Mouse (Mus musculus): ENCODE results near the gene Abraxas2. TPM values are rescaled to one million over a fixed set of nuclear protein-coding genes. Genes with fewer than 3 reads are reported as not detected.

Abraxas2 gene
- polyA plus RNA-seq, 1 experiment from 2014 or later: 31.1 TPM

GRCm38 (mm10) chr7:132820692-132821091, 38.3 kb upstream of the Abraxas2 start:
- Histone ChIP-seq H3K4me3 (replicated peaks; ENCODE audit: low read depth, low read length) (no peak overlapping the region), H3K9me3 (replicated peaks; ENCODE audit: low read length) (no peaks in the 10 kb centered on the region), H3K4me1 (replicated peaks; ENCODE audit: insufficient read depth, low read length) (no peaks in the 10 kb centered on the region), H3K4me2 (ENCODE audit: low read length) (no peak overlapping the region), H3K27ac (no peak overlapping the region), H3K36me3 (ENCODE audit: insufficient read depth, low read length) (peaks cover 5% of the 10 kb centered on the region; the same call in 1 of the 2 replicates), H3K27me3 (ENCODE audit: insufficient read depth, low read length) (no peaks in the 10 kb centered on the region), H3K9ac (ENCODE audit: low read depth, low read length) (no peak overlapping the region)
- WGBS: 78% methylated on average over 3 of the region's 3 CpGs
- DNase-seq (ENCODE audit: low spot score) (no peak), ATAC-seq (replicated peaks; ENCODE audit: low FRiP score, low read depth) (no peak)
- no peak for TF ChIP-seq CTCF (IDR thresholded peaks at IDR 0.05; ENCODE audit: low read depth)

- Histone ChIP-seq H3K4me2 (ENCODE audit: low read length) (no peak overlapping the region), H3K27ac (no peak overlapping the region), H3K9me3 (replicated peaks; ENCODE audit: low read length) (no peaks in the 10 kb centered on the region), H3K4me3 (replicated peaks; ENCODE audit: low read depth, low read length) (no peak overlapping the region), H3K9ac (ENCODE audit: low read depth, low read length) (no peak overlapping the region), H3K4me1 (replicated peaks; ENCODE audit: insufficient read depth, low read length) (no peaks in the 10 kb centered on the region), H3K27me3 (ENCODE audit: insufficient read depth, low read length) (no peaks in the 10 kb centered on the region), H3K36me3 (ENCODE audit: insufficient read depth, low read length) (peaks cover 16% of the 10 kb centered on the region)
- no peak for DNase-seq (ENCODE audit: low spot score)
- no peak for ATAC-seq (replicated peaks; ENCODE audit: low FRiP score, low read depth)
- no peak for TF ChIP-seq CTCF (IDR thresholded peaks at IDR 0.05; ENCODE audit: low read depth)
These were observed 35.2 kb upstream of the Abraxas2 start for GRCm38 (mm10) chr7:132823832-132824231.

- Histone ChIP-seq H3K27ac (no peak overlapping the region), H3K4me2 (ENCODE audit: low read length) (no peak overlapping the region), H3K9ac (ENCODE audit: low read depth, low read length) (no peak overlapping the region), H3K4me3 (replicated peaks; ENCODE audit: low read depth, low read length) (no peak overlapping the region), H3K36me3 (ENCODE audit: insufficient read depth, low read length) (peaks cover 16% of the 10 kb centered on the region), H3K27me3 (ENCODE audit: insufficient read depth, low read length) (no peaks in the 10 kb centered on the region), H3K9me3 (replicated peaks; ENCODE audit: low read length) (no peaks in the 10 kb centered on the region), H3K4me1 (replicated peaks; ENCODE audit: insufficient read depth, low read length) (no peaks in the 10 kb centered on the region)
- DNase-seq (ENCODE audit: low spot score) (no peak), ATAC-seq (replicated peaks; ENCODE audit: low FRiP score, low read depth) (no peak)
- 21% methylated on average over 1 of the region's 1 CpGs for WGBS
- TF ChIP-seq CTCF (IDR thresholded peaks at IDR 0.05; ENCODE audit: low read depth): no peak
These were observed 34.5 kb upstream of the Abraxas2 start for GRCm38 (mm10) chr7:132824346-132825022.

GRCm38 (mm10) chr7:132830955-132831354, 28.1 kb upstream of the Abraxas2 start:
- Histone ChIP-seq H3K36me3 (ENCODE audit: insufficient read depth, low read length) (peaks cover 23% of the 10 kb centered on the region), H3K9me3 (replicated peaks; ENCODE audit: low read length) (no peaks in the 10 kb centered on the region), H3K4me2 (ENCODE audit: low read length) (no peak overlapping the region), H3K27ac (0 out of 2 replicates have a peak overlapping the region, but pooled peaks have one; percentile 40), H3K27me3 (ENCODE audit: insufficient read depth, low read length) (no peaks in the 10 kb centered on the region), H3K4me3 (replicated peaks; ENCODE audit: low read depth, low read length) (no peak overlapping the region), H3K4me1 (replicated peaks; ENCODE audit: insufficient read depth, low read length) (no peaks in the 10 kb centered on the region), H3K9ac (ENCODE audit: low read depth, low read length) (no peak overlapping the region)
- DNase-seq (ENCODE audit: low spot score) (peak; percentile 69), ATAC-seq (replicated peaks; ENCODE audit: low FRiP score, low read depth) (no peak)
- no peak for TF ChIP-seq CTCF (IDR thresholded peaks at IDR 0.05; ENCODE audit: low read depth)
- 47% methylated on average over 4 of the region's 4 CpGs for WGBS

GRCm38 (mm10) chr7:132841287-132841686, 17.7 kb upstream of the Abraxas2 start:
- Histone ChIP-seq H3K27me3 (ENCODE audit: insufficient read depth, low read length) (no peaks in the 10 kb centered on the region), H3K27ac (no peak overlapping the region), H3K9me3 (replicated peaks; ENCODE audit: low read length) (no peaks in the 10 kb centered on the region), H3K9ac (ENCODE audit: low read depth, low read length) (no peak overlapping the region), H3K4me1 (replicated peaks; ENCODE audit: insufficient read depth, low read length) (no peaks in the 10 kb centered on the region), H3K4me2 (ENCODE audit: low read length) (no peak overlapping the region), H3K36me3 (ENCODE audit: insufficient read depth, low read length) (0 out of 2 replicates have a peak, but pooled peaks cover 8% of the 10 kb centered on the region), H3K4me3 (replicated peaks; ENCODE audit: low read depth, low read length) (no peak overlapping the region)
- DNase-seq (ENCODE audit: low spot score) (no peak), ATAC-seq (replicated peaks; ENCODE audit: low FRiP score, low read depth) (no peak)
- TF ChIP-seq CTCF (IDR thresholded peaks at IDR 0.05; ENCODE audit: low read depth): no peak
- WGBS: 59% methylated on average over 5 of the region's 5 CpGs

- H3K9ac ChIP-seq (ENCODE audit: low read depth, low read length): no peak overlapping the region
- 0 out of 2 replicates have a peak, but pooled peaks cover 8% of the 10 kb centered on the region for H3K36me3 ChIP-seq (ENCODE audit: insufficient read depth, low read length)
- no peak for TF ChIP-seq CTCF (IDR thresholded peaks at IDR 0.05; ENCODE audit: low read depth)
- no peak overlapping the region for H3K27ac ChIP-seq
- H3K9me3 ChIP-seq (replicated peaks; ENCODE audit: low read length): no peaks in the 10 kb centered on the region
- no peaks in the 10 kb centered on the region for H3K27me3 ChIP-seq (ENCODE audit: insufficient read depth, low read length)
- DNase-seq (ENCODE audit: low spot score): no peak
- H3K4me3 ChIP-seq (replicated peaks; ENCODE audit: low read depth, low read length): no peak overlapping the region
- H3K4me1 ChIP-seq (replicated peaks; ENCODE audit: insufficient read depth, low read length): no peaks in the 10 kb centered on the region
- no peak overlapping the region for H3K4me2 ChIP-seq (ENCODE audit: low read length)
- WGBS: 100% methylated on average over 1 of the region's 1 CpGs
- ATAC-seq (replicated peaks; ENCODE audit: low FRiP score, low read depth): no peak
These were observed 16.6 kb upstream of the Abraxas2 start for GRCm38 (mm10) chr7:132842455-132842854.
